Mouse (Mus musculus) heart, adult 9 months (tissue): ENCODE results near the gene Slc9b2.

Experiments used
- DNase-seq, 2 experiments: peaks; one replicate each; pipeline ENCODE4 v3.0.0; 2022; ENCODE audit warnings: low spot score in 2 of 2

The Slc9b2 gene

GRCm38 (mm10) chr3:135307411-135308259 lies at the start of gene Slc9b2:
Gene Slc9b2 (plus strand): TSS chr3:135307700.
- DNase-seq = no peak

- DNase-seq = no peak
Measured at GRCm38 (mm10) chr3:135258919-135259318, 48.6 kb upstream of the Slc9b2 start.

- DNase-seq = no peak
Measured at GRCm38 (mm10) chr3:135260233-135260632, 47.3 kb upstream of the Slc9b2 start.

- no peak for DNase-seq
Measured at GRCm38 (mm10) chr3:135268616-135269015, 38.9 kb upstream of the Slc9b2 start.

GRCm38 (mm10) chr3:135269391-135269990 lies 38.0 kb upstream of the Slc9b2 start:
- DNase-seq = no peak

GRCm38 (mm10) chr3:135272627-135273026 lies 34.9 kb upstream of the Slc9b2 start:
- no peak for DNase-seq

- DNase-seq = no peak
Measured at GRCm38 (mm10) chr3:135273047-135273446, 34.5 kb upstream of the Slc9b2 start.

GRCm38 (mm10) chr3:135280160-135280559 lies 27.3 kb upstream of the Slc9b2 start:
- no peak for DNase-seq

GRCm38 (mm10) chr3:135280669-135281415 lies 26.7 kb upstream of the Slc9b2 start, which contains the start of gene Bdh2:
Gene Bdh2 (plus strand): TSS chr3:135281221.
- peak; percentile 61 to 80 for DNase-seq

- DNase-seq = no peak
Measured at GRCm38 (mm10) chr3:135281701-135282100, 25.8 kb upstream of the Slc9b2 start.

GRCm38 (mm10) chr3:135285256-135285655 lies 22.2 kb upstream of the Slc9b2 start:
- no peak for DNase-seq

- no peak for DNase-seq
Measured at GRCm38 (mm10) chr3:135285807-135286206, 21.7 kb upstream of the Slc9b2 start.

GRCm38 (mm10) chr3:135288138-135288750 lies 19.3 kb upstream of the Slc9b2 start:
- DNase-seq = no peak

GRCm38 (mm10) chr3:135289148-135289547 lies 18.4 kb upstream of the Slc9b2 start:
- no peak for DNase-seq

GRCm38 (mm10) chr3:135290249-135290894 lies 17.1 kb upstream of the Slc9b2 start:
- DNase-seq = peak in 1 of 2 experiments; percentile 9

- peak in 1 of 2 experiments; percentile 19 for DNase-seq
Measured at GRCm38 (mm10) chr3:135293703-135294102, 13.8 kb upstream of the Slc9b2 start.

GRCm38 (mm10) chr3:135295559-135295958 lies 11.9 kb upstream of the Slc9b2 start:
- no peak for DNase-seq

GRCm38 (mm10) chr3:135298560-135298959 lies 8.9 kb upstream of the Slc9b2 start:
- DNase-seq = peak in 1 of 2 experiments; percentile 21

GRCm38 (mm10) chr3:135300081-135300480 lies 7.4 kb upstream of the Slc9b2 start:
- no peak for DNase-seq

- no peak for DNase-seq
Measured at GRCm38 (mm10) chr3:135304060-135304459, 3.4 kb upstream of the Slc9b2 start.

- DNase-seq = no peak
Measured at GRCm38 (mm10) chr3:135304566-135304965, 2.9 kb upstream of the Slc9b2 start.
